Mouse (Mus musculus) right cerebral cortex, postnatal 36 days (tissue): ENCODE measurements around the gene Enpp1.

Experiments used
- DNase-seq, 2 experiments: peaks; one replicate each; pipeline ENCODE4 v3.0.0; 2022; ENCODE audit warnings: low spot score in 2 of 2, mixed read lengths in 1 of 2

Enpp1 gene

DNA sequence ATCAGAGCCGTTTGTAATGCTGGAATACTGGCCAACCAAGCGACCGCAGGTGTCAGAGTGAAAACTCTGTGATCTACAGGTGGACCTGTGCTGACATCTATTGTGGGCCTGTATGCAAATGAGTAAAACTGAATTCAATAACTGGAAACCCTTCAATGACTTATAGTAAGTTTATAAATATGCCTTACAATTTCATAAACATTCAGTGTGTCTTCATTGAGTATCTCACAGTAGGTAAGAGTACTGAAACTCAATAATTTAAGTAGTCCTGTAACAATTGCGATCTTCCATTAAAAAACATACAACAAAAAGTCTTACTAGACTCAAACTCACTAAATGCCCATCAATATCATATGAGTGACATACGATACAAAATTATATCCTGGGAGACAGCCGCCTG, 1.6 kb downstream of the Enpp1 start:
- no peak for DNase-seq

- DNase-seq, result no peak
Measured at GRCm38 (mm10) chr10:24707745-24708144, 4.2 kb downstream of the Enpp1 start.

GRCm38 (mm10) chr10:24706431-24707140, 5.4 kb downstream of the Enpp1 start:
- DNase-seq, result no peak

GRCm38 (mm10) chr10:24702698-24703097, 9.3 kb downstream of the Enpp1 start:
- no peak for DNase-seq

GRCm38 (mm10) chr10:24698131-24698775, 13.7 kb downstream of the Enpp1 start:
- no peak for DNase-seq

- no peak for DNase-seq
Measured at GRCm38 (mm10) chr10:24696761-24697160, 15.2 kb downstream of the Enpp1 start.

- DNase-seq, result no peak
Measured at GRCm38 (mm10) chr10:24695786-24696185, 16.2 kb downstream of the Enpp1 start.

DNA sequence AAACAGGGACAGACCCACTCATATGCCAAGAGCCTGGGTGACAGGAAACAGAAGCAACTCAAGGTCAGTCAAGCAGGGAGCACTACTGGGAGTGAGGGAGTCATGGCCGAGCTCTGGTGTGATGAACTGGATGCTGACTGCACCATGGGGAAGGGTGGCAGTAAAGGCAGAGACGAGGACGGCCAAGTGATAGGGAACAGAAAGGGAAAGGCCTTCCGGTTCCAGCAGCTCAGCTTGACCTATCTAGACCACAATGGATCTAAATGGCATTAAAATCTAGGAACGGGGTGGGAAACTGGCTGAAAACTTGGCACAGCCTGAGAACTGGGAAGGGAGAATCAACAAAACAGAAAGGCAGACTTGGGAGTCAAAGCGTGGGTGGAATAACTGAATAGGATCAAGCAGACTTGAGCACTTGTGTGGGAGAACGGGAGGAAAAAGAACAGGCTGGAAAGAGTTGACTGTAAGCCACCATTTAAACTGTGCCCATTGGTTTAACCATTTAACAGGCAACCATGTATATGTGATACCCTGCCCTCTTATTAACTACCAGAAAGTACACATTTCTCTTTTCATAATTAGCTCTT, 29.3 kb downstream of the Enpp1 start:
- DNase-seq, result peak in 1 of 2 experiments; percentile 5

DNA sequence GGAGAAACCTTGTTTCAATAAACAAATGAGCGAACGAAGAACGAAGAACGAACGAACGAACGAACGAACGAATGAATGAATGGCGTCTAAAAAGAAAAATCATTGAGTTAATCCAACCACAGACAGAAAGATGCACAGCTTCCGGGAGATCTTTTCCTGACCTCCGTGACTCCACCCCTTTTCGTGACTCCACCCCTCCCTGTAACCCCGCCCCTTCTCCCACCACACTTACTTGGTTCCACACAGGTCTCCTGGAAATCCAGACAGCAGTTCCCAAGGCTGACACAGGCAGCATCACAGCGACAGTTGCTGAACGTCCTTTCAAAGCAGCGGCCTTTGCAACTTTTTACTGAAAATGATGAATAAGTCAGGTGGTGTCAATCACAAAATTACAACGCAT, 34.3 kb downstream of the Enpp1 start:
- DNase-seq, result no peak

DNA sequence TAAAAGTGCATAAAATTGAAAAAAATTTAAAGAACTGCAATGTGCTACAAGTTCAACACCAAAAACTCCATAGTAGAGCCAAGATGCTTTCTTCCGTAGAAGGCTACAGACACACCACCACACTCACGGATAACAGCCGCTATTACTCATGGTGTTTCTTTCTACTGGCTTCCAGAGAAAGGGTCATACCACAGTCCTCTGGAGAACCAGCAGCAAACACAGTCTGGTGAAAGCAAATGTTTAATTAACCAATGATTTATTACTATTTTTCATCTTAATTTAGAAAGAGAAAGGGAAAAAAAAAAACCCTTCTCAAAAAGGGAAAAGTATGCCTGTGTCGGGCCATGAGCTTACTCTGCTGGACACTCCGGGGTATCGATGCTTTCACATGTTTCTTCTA, 37.7 kb downstream of the Enpp1 start:
- no peak for DNase-seq

DNA sequence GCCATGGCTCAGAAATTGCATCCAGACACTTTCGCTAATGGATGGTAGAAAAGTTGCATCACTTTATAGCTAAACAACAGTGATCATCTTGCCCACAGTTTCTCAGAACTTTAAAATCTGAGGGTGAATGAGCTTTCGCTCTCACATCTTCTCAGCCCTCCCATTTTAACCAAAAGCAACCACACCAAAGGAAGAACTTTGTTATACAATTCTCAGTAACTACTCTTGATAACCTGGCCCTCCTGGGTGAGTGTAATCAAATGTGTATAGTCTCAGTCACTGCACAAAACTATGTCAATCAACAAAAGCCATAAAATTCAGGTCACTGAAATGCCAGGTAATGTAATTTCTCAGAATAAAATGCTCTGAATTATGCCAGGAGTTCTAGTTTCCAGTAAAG, 39.0 kb downstream of the Enpp1 start:
- DNase-seq, result no peak

GRCm38 (mm10) chr10:24670548-24670947, 41.4 kb downstream of the Enpp1 start:
- no peak for DNase-seq

GRCm38 (mm10) chr10:24650990-24651569, 60.9 kb downstream of the Enpp1 start:
- no peak for DNase-seq

DNA sequence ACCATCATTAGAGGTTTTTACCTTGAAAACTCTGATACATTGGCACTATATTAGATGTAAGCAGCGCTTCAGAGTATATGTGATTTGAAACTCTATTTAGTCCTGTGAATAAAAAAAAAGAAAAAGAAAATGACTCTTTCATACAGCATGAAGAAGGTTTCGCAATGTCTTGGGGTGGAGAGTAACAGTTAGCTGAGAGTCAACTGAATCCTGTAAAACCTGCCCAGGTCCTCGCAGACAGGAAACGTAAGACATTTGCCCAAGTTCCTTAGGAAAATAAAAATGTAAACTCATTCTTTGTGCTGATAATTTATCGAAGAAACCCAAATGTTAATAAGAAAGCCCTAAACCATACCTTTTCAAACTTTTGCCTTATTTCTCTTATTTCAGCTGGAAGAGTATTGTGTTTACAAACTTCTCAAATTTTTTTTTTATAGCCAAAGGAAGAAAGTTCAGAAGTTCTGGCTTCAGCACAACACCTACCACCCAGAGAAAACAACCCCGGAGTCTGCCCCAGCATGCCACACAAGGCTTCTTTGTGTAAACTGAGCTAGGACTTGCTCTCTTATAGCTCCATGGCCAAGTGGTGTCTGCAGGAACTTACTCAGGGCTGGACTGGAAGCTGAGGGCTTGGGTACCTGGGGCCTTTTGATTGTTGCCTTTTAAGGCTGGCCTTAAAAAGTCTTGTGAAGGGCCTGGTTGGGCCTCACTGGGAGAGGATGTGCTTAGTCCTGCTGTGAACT, 63.8 kb downstream of the Enpp1 start:
- no peak for DNase-seq

DNA sequence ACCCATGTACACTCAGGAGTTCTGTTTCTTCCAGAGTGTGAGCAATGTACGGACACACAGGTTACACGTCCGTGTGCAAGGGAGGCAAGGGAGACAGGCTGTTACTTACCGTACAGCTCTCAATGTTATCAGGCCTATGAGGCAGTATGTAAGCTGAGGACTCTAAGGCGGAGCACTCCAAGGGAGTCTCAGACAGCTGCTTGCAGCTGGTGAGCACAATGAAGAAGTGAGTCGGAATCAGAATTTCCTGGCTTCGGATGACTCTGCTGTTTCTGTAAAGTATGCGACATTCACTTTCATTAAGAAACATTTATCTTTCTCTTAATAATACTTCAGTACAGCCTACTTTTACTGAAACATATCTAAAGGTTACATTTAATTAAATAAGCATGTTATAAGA, 66.8 kb downstream of the Enpp1 start:
- no peak for DNase-seq

DNA sequence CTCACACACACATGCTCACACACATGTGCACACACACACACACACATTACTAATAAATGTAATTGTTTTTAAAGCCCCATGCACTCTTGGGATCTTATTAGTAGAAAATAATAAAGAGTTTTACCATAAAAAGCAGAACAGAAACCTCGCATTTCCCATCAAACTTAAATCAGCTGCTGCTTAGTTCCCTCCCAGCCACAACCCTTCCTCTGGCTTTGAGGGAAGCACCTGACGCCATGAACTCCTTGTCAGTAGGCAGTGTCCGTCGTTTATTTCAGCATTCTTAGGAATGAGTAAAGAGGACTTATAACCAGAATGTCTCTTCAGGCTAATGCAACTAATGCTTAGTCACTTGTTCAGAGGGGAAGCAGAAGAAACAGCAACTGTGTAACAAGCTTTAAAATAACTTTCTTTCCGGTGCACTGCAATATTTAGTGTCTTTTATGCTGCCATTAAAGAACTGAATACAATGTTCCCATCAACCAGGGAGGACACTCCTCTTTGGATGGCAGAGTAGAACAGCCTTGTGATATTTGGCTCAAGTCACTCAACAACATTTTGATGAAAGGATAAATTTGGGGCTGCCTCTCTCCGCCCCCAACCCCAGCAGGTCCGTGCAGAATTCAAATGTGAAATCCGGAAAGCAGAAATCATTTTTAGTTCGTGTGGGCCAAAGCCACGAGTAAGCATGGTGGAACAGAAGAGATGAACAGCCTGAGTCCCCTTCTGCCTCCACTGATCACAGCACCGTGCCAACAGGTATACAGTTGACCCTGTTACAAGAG, 69.0 kb downstream of the Enpp1 start:
- DNase-seq, result no peak

GRCm38 (mm10) chr10:24641416-24642140, 70.4 kb downstream of the Enpp1 start:
- DNase-seq, result no peak

DNA sequence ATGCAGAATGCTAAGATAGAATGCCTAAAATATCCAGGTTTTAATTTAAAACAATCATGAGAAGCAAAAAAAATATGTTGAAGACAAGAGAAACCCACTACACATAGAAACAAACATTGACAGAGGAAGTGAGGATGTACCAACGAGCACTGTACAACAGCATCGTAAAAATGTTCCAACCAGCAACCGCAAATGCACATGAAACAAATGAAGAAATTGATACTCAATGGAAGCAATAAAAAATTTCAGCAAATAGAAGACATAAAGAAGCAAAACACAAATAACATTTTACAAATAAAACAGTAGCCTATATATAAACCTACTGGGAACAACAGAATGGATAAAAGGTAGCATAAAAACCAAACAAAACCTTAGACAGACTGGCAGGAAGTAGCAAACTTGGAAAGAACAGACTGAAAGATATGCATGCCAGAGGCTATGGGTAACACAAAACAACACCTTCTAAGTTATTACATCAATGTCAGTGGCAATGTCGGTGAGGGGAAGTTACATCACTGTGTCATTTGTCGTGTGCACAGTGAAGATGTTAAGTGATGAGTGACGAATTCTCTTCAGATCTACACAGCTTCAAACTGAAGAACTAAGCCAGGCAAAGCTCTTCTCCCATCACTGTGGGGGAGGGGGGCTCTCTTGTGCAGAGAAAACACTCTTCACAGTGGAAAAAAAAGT, 71.6 kb downstream of the Enpp1 start:
- no peak for DNase-seq

- DNase-seq, result no peak
Measured at GRCm38 (mm10) chr10:24639596-24639995, 72.4 kb downstream of the Enpp1 start.
